Mouse (Mus musculus): Measurements from ENCODE around the gene Dapl1. TPM values are rescaled to one million over a fixed set of nuclear protein-coding genes. Genes with fewer than 3 reads are reported as not detected.

Dapl1 gene
- total RNA-seq, 2 experiments from 2014 or later, result not detected

DNA sequence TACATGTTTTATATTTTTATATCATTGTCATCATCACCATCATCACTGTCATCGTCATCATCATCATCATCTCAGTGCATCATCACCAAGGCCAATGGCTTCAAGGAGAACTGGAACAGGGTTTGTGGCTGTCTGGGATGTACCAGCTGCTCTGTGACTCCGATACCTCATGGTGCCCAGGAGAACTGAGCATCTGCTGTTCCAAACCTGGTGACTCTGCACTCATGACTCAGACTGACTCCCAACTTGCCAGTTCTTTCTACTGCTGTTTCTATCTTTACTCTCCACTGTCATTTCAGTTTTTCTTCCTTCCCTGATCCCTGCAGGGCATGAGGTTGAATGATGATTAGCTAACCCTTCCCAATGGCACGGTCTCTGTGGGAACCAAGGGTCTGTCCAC lies 46.4 kb downstream of the Dapl1 start:
- DNase-seq, result no peak
- intact Hi-C loops (cut with DNase I), result loop anchor here (5.0 kb wide), 1 partner anchor 676 kb away; the partner anchor contains the start of genes Baz2b and March7

- intact Hi-C loops (cut with DNase I), result loop anchor here (5.0 kb wide), 1 partner anchor 674 kb away; the partner anchor contains the start of genes Baz2b and March7
- no peak for DNase-seq
Observed at GRCm38 (mm10) chr2:59532999-59533398, 48.5 kb downstream of the Dapl1 start.

- DNase-seq, result no peak
- intact Hi-C loops (cut with DNase I), result loop anchor here (5.0 kb wide), 1 partner anchor 674 kb away; the partner anchor contains the start of genes Baz2b and March7
Observed at GRCm38 (mm10) chr2:59533504-59533903, 49.1 kb downstream of the Dapl1 start.

DNA sequence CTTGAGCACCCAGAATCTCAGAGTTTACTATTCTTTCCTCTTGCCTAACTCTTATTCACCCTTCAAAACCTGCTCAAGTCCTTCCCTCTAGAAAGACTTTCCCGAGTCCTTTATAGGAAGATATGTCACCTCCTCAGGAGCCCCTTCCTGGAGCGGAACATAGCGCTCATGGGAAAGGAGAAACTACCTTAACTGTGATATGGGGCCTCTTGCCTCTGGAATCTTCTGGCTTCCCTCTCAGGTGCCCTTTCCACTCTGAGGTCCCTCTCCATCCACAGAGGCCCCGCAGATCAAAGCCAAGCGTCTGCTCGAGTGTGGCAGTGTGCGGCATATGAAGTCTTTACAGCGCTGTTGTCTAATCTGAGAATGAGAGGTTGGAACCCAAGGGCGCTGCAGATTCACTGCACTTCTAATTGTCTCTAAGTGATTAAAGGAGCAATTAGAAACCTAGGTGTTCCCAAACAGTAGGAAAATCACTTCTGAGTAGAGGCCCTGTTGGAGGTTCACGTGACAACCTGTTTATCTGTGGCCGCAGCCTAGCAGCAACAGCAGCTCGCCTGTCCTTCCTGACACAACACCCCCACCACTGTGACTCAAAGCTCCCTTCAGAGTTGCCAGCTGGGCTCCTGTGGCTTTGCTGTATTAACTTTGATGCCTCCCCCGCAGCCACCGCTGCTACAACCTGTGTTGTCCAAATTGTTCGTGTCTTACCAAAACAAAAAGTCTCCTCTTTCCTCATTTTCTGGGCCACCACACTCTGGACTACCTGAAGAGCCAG lies 49.7 kb downstream of the Dapl1 start:
- peak in 1 of 2 experiments; percentile 16 for DNase-seq

DNA sequence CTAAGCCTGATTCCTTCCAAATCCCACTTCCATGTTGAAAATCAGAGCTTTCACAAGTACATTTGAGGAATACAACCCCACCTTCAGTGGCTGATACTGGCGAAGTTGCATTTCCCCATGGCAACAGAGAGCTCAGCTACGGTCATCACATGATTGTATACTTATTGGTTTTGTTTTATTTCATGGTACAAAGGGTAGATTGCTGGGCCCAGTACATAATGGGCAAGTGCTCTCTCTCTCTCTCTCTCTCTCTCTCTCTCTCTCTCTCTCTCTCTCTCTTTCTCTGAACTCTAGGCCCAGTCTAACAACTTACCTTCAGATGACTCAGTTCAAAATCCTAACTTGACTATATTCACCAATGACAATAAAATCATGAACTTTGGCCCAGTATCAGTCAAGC lies 52.5 kb downstream of the Dapl1 start:
- intact Hi-C loops (cut with DNase I), result no loop called here
- no peak for DNase-seq

More for the DNA sequence above, 49.7 kb downstream of the Dapl1 start:
- intact Hi-C loops (cut with DNase I), result loop anchor here (5.0 kb wide), 1 partner anchor 673 kb away; the partner anchor contains the start of genes Baz2b and March7

DNA sequence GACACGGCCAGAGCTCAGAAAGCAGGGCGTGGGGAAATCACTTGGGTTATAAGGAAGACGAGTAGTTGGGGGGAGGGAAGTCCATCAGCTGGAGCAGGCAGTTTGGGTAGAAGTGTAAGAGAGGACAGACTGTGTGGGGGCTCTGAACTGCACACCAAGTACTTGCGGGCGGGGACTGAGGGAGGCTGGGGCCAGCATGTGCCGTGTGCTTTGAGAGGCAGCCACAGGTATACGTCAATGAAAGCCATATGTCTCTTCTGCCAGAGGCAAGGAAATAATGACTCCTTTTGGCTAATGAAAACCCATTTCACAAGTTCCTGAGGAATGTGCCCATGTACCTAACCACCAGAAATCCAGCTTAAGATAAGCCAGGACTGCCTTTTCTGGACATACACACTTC lies 53.6 kb downstream of the Dapl1 start:
- intact Hi-C loops (cut with DNase I), result no loop called here
- no peak for DNase-seq

GRCm38 (mm10) chr2:59539796-59540195 lies 55.3 kb downstream of the Dapl1 start:
- no peak for DNase-seq
- intact Hi-C loops (cut with DNase I), result loop anchor here (5.0 kb wide), 2 partner anchors 73 to 358 kb away; partner anchors contain the start of gene Tanc1

DNA sequence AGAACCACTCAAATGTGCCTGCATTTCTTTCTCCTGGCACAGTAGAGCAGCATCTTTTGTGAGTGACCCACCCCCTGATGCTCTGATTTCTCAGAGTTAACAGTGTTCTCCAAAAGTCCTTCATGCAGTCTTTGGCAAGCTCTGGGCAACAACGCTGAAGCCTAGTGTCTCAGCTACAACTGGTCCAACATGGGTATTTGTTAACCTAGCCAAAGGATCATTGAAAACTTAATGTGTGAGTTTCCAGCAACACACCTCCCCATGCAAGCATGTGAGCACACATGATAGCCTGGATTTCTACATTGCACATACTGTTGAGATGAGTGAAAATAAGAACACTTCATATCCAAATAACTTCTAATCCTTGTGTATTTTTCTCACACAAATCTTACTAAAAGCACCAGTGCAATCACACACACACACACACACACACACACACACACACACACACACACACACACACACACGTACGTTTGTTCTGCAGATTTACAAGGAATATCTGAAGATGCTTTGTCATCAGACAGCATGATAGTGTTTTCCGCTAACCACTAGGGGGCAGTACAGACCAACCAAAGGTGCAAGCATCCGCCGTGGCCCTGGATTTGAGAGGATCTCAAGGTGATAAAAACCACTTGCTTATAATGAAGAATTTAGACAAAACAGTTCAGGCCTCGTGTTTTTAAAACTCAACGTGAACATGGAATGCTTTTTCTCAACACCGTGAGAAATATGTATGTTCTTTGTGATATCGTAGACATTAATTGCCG lies 56.9 kb downstream of the Dapl1 start:
- intact Hi-C loops (cut with DNase I), result loop anchor here (5.0 kb wide), 2 partner anchors 71 to 356 kb away; partner anchors contain the start of gene Tanc1
- peak; percentile 79 to 81 for DNase-seq

GRCm38 (mm10) chr2:59543543-59544065 lies 59.2 kb downstream of the Dapl1 start:
- intact Hi-C loops (cut with DNase I), result loop anchor here (5.0 kb wide), 2 partner anchors 69 to 354 kb away; partner anchors contain the start of gene Tanc1
- no peak for DNase-seq

GRCm38 (mm10) chr2:59544237-59544909 lies 59.9 kb downstream of the Dapl1 start:
- intact Hi-C loops (cut with DNase I), result loop anchor here (5.0 kb wide), 2 partner anchors 68 to 353 kb away; partner anchors contain the start of gene Tanc1
- DNase-seq, result no peak

DNA sequence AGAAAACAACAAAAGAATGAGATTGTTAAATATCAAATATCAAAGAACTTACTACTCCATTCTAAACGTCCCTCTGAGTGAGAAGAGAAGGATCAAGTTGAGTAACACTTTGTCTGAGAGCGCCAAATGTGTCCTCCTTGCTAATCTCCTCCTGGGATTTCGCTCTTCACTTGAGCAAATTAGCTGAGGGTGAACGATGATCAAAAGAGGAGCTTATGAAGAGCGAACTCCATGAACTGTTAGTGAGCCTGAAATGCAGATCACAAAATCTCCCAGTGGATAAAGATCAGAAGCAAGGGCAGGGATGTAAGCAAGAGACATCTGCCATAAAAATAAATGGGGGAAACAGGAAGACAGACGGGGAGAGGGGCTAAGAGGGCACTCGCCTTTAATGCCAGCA lies 60.5 kb downstream of the Dapl1 start:
- DNase-seq, result no peak
- intact Hi-C loops (cut with DNase I), result no loop called here

DNA sequence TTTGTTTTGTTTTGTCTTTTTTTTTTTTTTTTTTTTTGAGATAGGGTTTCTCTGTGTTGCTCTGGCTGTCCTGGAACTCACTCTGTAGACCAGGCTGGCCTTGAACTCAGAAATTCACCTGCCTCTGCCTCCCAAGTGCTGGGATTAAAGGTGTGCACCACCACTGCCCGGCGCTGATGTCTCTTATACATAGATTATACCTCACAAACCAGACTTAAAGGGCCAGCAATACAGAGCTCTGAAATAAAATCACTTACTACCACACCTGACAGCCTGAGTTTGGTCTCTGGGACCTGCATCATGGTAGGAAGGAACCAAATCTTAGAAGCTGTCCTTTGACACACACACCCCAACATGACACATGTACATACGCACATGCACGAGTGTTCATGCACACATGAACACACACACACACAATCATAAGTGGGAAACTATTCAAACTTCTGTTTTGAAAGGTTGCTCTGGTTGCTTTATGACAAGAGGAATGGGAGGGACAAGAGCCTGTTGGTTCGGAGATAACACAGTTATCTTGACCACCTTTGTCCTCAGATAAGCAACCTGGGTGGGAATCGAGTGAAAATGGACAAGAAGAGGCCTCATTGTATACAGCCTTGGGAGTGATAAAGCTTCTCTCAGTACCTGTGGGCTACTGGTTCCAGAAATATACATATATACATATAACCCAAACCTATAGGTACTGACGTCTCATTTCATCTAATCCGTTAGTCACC lies 63.1 kb downstream of the Dapl1 start:
- intact Hi-C loops (cut with DNase I), result no loop called here
- DNase-seq, result no peak

DNA sequence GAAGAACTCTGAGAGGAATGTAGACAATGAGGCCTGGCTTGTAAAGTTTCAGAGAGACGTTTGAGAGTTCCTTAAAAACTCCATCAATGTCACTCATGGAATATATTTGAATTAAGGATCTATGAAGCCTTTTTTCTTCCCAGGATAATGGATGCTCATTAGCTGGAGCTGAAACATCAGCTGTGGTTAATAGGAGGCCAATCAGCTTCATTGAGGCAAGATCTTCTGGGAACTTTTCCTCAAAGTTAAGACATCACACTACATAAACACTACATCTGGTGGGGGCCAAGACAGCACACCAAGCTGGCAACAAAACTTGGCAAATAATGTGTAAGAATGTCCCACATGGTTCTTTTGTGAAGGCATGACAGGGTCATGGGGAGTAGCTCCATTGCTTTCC lies 68.3 kb downstream of the Dapl1 start:
- no peak for DNase-seq
- intact Hi-C loops (cut with DNase I), result no loop called here

GRCm38 (mm10) chr2:59554373-59554940 lies 70.0 kb downstream of the Dapl1 start:
- intact Hi-C loops (cut with DNase I), result no loop called here
- no peak for DNase-seq

Other genes starting within 250 kb of the Dapl1 start
- gene Tanc1, start 127.4 kb downstream of the Dapl1 start, total RNA-seq (2021), result 10 to 100 TPM; 26.6 to 29.8 TPM

All from heart, postnatal 36 days (tissue).